Mouse (Mus musculus) erythroid progenitor cell, adult 5-6 weeks (primary cell): ENCODE data around the gene Tshz2. TPM values are rescaled to one million over a fixed set of nuclear protein-coding genes. Genes with fewer than 3 reads are reported as not detected.

Experiments
- ATAC-seq: replicated peaks from 2 replicates; pipeline ENCODE4 v1.8.0; 2016; ENCODE audit warnings: moderate number of reproducible peaks, mild to moderate bottlenecking, moderate TSS enrichment, inconsistent platforms; ENCODE audit not compliant: poor library complexity, low FRiP score, severe bottlenecking
- total RNA-seq, 2 experiments: library from RNA; stranded (forward) in 1 of 2; stranded (reverse) in 1 of 2; fragments of 150-400 nt in 1 of 2; fragments of 186-747, 209-891 nt in 1 of 2; gene quantifications; 2 replicates each; pipeline versions ENCODE4 v1.2.3 to v1.2.4; 2015 to 2017; ENCODE audit warnings: low replicate concordance in 2 of 2

The Tshz2 gene
- total RNA-seq, 2 experiments from 2014 or later, result not detected

GRCm38 (mm10) chr2:169915326-169915725 lies 282.5 kb downstream of the Tshz2 start:
- ATAC-seq, result no peak

- ATAC-seq, result no peak
Observed at GRCm38 (mm10) chr2:169919111-169919695, 286.4 kb downstream of the Tshz2 start.

GRCm38 (mm10) chr2:169924177-169924810 lies 291.5 kb downstream of the Tshz2 start:
- no peak for ATAC-seq

GRCm38 (mm10) chr2:169925466-169925865 lies 292.7 kb downstream of the Tshz2 start:
- no peak for ATAC-seq

GRCm38 (mm10) chr2:169926016-169926415 lies 293.2 kb downstream of the Tshz2 start:
- no peak for ATAC-seq

- no peak for ATAC-seq
Observed at GRCm38 (mm10) chr2:169927401-169927800, 294.6 kb downstream of the Tshz2 start.

GRCm38 (mm10) chr2:169928447-169929120 lies 295.8 kb downstream of the Tshz2 start:
- ATAC-seq, result no peak

GRCm38 (mm10) chr2:169929540-169930497 lies 297.0 kb downstream of the Tshz2 start:
- ATAC-seq, result no peak

- no peak for ATAC-seq
Observed at GRCm38 (mm10) chr2:169935642-169936041, 302.8 kb downstream of the Tshz2 start.

GRCm38 (mm10) chr2:169940297-169941142 lies 307.7 kb downstream of the Tshz2 start:
- no peak for ATAC-seq

GRCm38 (mm10) chr2:169943727-169944126 lies 310.9 kb downstream of the Tshz2 start:
- ATAC-seq, result no peak

GRCm38 (mm10) chr2:169948139-169948538 lies 315.3 kb downstream of the Tshz2 start:
- ATAC-seq, result no peak

- no peak for ATAC-seq
Observed at GRCm38 (mm10) chr2:169951041-169951440, 318.2 kb downstream of the Tshz2 start.

GRCm38 (mm10) chr2:169952981-169953380 lies 320.2 kb downstream of the Tshz2 start:
- no peak for ATAC-seq

- ATAC-seq, result no peak
Observed at GRCm38 (mm10) chr2:169958736-169959573, 326.1 kb downstream of the Tshz2 start.

- no peak for ATAC-seq
Observed at GRCm38 (mm10) chr2:169961463-169962230, 328.8 kb downstream of the Tshz2 start.

- ATAC-seq, result no peak
Observed at GRCm38 (mm10) chr2:169962231-169962600, 329.4 kb downstream of the Tshz2 start.

GRCm38 (mm10) chr2:169962776-169963175 lies 330.0 kb downstream of the Tshz2 start:
- ATAC-seq, result no peak
